Mouse (Mus musculus) G1E-ER4 (cell line): ENCODE results near the gene Sh3kbp1. TPM values are rescaled to one million over a fixed set of nuclear protein-coding genes. Genes with fewer than 3 reads are reported as not detected.

Source experiments
- GATA1 ChIP-seq: IDR thresholded peaks from one replicate; pipeline ENCODE4 v1.8.0; 2012; ENCODE audit warnings: low read length, inconsistent platforms
- polyA plus RNA-seq: library from polyadenylated mRNA; stranded (reverse); fragments of >175 nt; gene quantifications from 2 replicates; pipeline ENCODE4 v1.2.3, GENCODE M21; 2012

The Sh3kbp1 gene
- polyA plus RNA-seq, 1 experiment: 7.6 TPM

GRCm38 (mm10) chrX:159969025-159969424 lies 342.0 kb downstream of the Sh3kbp1 start:
- TF ChIP-seq GATA1: no peak

GRCm38 (mm10) chrX:159971091-159971779 lies 344.2 kb downstream of the Sh3kbp1 start:
- no peak for TF ChIP-seq GATA1

GRCm38 (mm10) chrX:159973730-159974129 lies 346.7 kb downstream of the Sh3kbp1 start:
- TF ChIP-seq GATA1: no peak

- TF ChIP-seq GATA1: no peak
Observed at GRCm38 (mm10) chrX:159976243-159976642, 349.2 kb downstream of the Sh3kbp1 start.

GRCm38 (mm10) chrX:159988002-159988960 lies 361.2 kb downstream of the Sh3kbp1 start, which contains the start of gene Map3k15:
TSS of gene Map3k15 (plus strand) at chrX:159988433.
- no peak for TF ChIP-seq GATA1

- no peak for TF ChIP-seq GATA1
Observed at GRCm38 (mm10) chrX:159995808-159996207, 368.7 kb downstream of the Sh3kbp1 start.

Other genes with a start within 250 kb of the Sh3kbp1 start
- not detected in 2 replicates for gene Map7d2, start 212.7 kb upstream of the Sh3kbp1 start, polyA plus RNA-seq
- 2.2 and 3.8 TPM in 2 replicates for gene Bclaf3, start 100.6 kb upstream of the Sh3kbp1 start, polyA plus RNA-seq